Mouse (Mus musculus) hindbrain, embryonic 11.5 days (tissue): ENCODE measurements around the gene Zbtb42. TPM values are rescaled to one million over a fixed set of nuclear protein-coding genes. Genes with fewer than 3 reads are reported as not detected.

Experiments used
- ATAC-seq: fragments of 200-750 bp; cut with Nextera tagmentation; 2 replicates; pipeline ENCODE4 v1.8.0; 2017; ENCODE audit warnings: mild to moderate bottlenecking, moderate TSS enrichment, moderate library complexity; ENCODE audit not compliant: low FRiP score
- DNase-seq: peaks from one replicate; pipeline ENCODE4 v3.0.0-alpha.2; 2015; ENCODE audit warnings: low spot score
- H3K27ac ChIP-seq: fragments of 300-500 bp; sonication (generic); 2 replicates; pipeline ENCODE4 v1.5.1; 2014; ENCODE audit warnings: mild to moderate bottlenecking, low read depth, low read length
- H3K27me3 ChIP-seq: fragments of 300-500 bp; sonication (generic); 2 replicates; pipeline ENCODE4 v1.6.1; 2014; ENCODE audit warnings: mild to moderate bottlenecking, low read length, moderate library complexity, mixed read lengths; ENCODE audit not compliant: control insufficient read depth, insufficient read depth
- H3K36me3 ChIP-seq: fragments of 300-500 bp; sonication (generic); 2 replicates; pipeline ENCODE4 v1.6.1; 2014; ENCODE audit warnings: mild to moderate bottlenecking, low read length, moderate library complexity, mixed read lengths; ENCODE audit not compliant: control insufficient read depth, insufficient read depth
- H3K4me1 ChIP-seq: fragments of 300-500 bp; sonication (generic); replicated peaks from 2 replicates; pipeline ENCODE4 v1.6.1; 2014; ENCODE audit warnings: low read length, mixed read lengths; ENCODE audit not compliant: control insufficient read depth, insufficient read depth
- H3K4me2 ChIP-seq: fragments of 300-500 bp; sonication (generic); replicated peaks from 2 replicates; pipeline ENCODE4 v1.6.1; 2014; ENCODE audit warnings: mild to moderate bottlenecking, low read depth, low read length
- H3K4me3 ChIP-seq: fragments of 300-500 bp; sonication (generic); 2 replicates; pipeline ENCODE4 v1.5.1; 2014; ENCODE audit warnings: low read depth, low read length
- H3K9ac ChIP-seq: fragments of 300-500 bp; sonication (generic); 2 replicates; pipeline ENCODE4 v1.6.1; 2014; ENCODE audit warnings: low read depth, low read length
- H3K9me3 ChIP-seq: fragments of 300-500 bp; sonication (generic); 2 replicates; pipeline ENCODE4 v1.6.1; 2016; ENCODE audit warnings: low read length; ENCODE audit not compliant: control insufficient read depth
- WGBS: fragments of 180-500 bp; shearing (Covaris S2); extraction: QIAGEN DNeasy Blood & Tissue Kit; methylation state at CpG from one replicate; pipeline ENCODE4 v1.1.7; 2014; 5-methylcytosine and 5-hydroxymethylcytosine counted together
- polyA plus RNA-seq: library from polyadenylated mRNA; unstranded; fragments of >200 nt; fragmentation: Nextera tagmentation; extraction: Ambion mirVana; gene quantifications from 2 replicates; pipeline ENCODE4 v1.2.1, GENCODE M21; 2014

Gene Zbtb42
- polyA plus RNA-seq, 1 experiment from 2014 or later = 7.0 TPM

DNA sequence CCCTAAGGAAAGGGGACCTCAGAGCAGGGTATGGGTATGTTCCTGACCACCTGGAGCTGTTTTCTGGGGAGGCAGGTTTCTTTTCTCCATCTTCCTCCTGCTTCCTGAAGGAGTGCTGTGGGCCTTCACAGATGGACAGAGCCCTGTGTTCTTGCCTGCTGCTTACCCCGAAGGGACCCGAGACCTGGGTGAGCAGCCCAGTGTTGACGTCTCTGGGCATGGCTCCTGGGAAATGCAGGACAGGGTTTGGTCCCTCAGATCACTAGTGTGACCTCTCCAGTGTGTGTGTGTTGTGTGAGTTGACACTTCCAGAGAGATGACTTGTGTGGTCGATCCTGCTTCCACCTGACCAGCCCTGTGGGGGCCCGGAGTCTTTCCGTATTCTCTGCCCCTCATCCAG is 44.8 kb downstream of the Zbtb42 start:
- Histone ChIP-seq H3K9me3 (no peaks in the 10 kb centered on the region), H3K27ac (no peak overlapping the region), H3K36me3 (no peaks in the 10 kb centered on the region), H3K9ac (no peak overlapping the region), H3K4me2 (peak overlapping the region; percentile 99), H3K4me3 (no peak overlapping the region), H3K27me3 (peaks cover 19% of the 10 kb centered on the region), H3K4me1 (0 out of 2 replicates have a peak, but pooled peaks cover 3% of the 10 kb centered on the region)
- DNase-seq = no peak
- 84% methylated on average over 6 of the region's 6 CpGs for WGBS
- ATAC-seq = no peak

DNA sequence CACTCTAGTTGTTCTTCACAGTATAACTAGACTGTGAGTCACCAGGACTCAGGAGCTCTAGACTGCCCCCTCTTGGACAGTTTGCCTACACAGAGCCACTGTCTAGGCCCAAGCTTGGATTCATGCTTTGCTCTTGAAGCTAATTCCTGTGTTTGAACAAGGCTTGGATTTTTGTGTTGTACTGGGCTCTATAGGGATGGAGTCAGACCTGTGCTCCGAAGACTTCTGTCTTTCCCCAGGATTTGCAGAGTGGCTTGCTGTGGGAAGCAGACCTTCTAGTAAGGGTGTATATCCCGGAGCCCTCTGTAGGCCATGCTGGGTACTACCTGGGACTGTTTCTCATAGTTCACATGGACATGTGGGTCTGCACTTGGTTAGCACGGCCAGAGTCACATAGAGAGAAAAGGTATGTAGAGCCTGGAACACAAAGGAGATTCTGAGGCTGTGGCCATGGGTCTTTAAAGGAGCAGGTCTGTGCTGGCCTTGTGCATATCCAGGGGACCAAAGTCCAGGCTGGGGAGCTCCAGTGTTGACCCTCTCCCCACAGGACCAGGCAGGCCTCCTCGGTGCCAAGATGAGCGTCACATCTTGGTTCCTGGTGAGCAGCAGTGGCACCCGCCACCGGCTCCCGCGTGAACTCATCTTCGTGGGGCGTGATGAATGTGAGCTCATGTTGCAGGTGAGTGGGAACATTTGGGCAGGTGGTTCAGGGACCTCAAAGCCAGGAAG is 45.6 kb downstream of the Zbtb42 start:
- H3K4me1 ChIP-seq = 0 out of 2 replicates have a peak, but pooled peaks cover 3% of the 10 kb centered on the region
- 81% methylated on average over 11 of the region's 11 CpGs for WGBS
- H3K27me3 ChIP-seq = peaks cover 19% of the 10 kb centered on the region
- H3K9me3 ChIP-seq = no peaks in the 10 kb centered on the region
- H3K9ac ChIP-seq = no peak overlapping the region
- H3K27ac ChIP-seq = no peak overlapping the region
- H3K4me3 ChIP-seq = no peak overlapping the region
- no peak overlapping the region for H3K4me2 ChIP-seq
- no peaks in the 10 kb centered on the region for H3K36me3 ChIP-seq
- DNase-seq (peak; percentile 82), ATAC-seq (no peak)

DNA sequence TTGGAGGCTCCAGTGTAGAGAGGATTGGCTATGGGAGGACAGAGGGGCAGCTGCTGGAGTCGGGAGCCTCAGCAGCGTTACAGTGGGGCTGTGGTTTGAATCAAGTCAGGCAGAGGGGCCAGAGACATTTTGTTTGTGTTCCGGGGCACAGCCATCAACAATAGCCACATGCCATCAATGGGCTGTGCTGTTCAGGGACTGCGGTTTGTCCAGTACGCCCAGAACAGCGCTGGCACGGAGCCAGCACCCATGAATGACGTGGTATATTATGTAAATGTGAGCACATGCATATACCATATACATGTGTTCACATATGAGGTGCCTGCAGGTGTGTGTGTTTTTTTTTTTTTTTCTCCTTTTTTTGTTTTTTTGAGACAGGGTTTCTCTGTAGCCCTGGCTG is 49.2 kb downstream of the Zbtb42 start:
- H3K27ac ChIP-seq = no peak overlapping the region
- H3K9ac ChIP-seq = no peak overlapping the region
- H3K36me3 ChIP-seq = no peaks in the 10 kb centered on the region
- H3K4me2 ChIP-seq = no peak overlapping the region
- no peaks in the 10 kb centered on the region for H3K4me1 ChIP-seq
- DNase-seq (no peak), ATAC-seq (no peak)
- no peak overlapping the region for H3K4me3 ChIP-seq
- 80% methylated on average over 8 of the region's 8 CpGs for WGBS
- H3K27me3 ChIP-seq = peaks cover 7% of the 10 kb centered on the region
- H3K9me3 ChIP-seq = no peaks in the 10 kb centered on the region

DNA sequence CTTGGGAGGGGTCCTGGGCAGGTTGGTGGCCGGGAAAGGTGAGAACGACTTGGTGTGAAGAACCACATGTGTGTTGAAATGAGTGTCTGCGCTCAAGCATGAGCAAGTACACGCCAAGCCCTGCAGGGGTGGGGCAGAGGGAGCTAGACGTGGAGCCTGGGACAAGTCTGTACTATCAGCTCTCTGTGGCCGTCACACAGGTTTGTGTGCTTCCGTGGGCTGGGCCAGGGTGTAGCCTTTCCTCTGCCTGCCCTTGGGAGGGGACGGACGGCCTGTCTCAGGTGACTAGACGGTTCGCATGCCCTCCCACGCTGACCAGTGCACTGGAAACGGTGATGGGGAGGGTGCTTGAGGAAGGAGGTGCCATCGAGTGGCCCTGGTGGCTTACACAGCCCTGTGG is 52.2 kb downstream of the Zbtb42 start:
- ATAC-seq (no peak), DNase-seq (no peak)
- Histone ChIP-seq H3K9me3 (no peaks in the 10 kb centered on the region), H3K4me2 (no peak overlapping the region), H3K36me3 (no peaks in the 10 kb centered on the region), H3K4me1 (no peaks in the 10 kb centered on the region), H3K27me3 (no peaks in the 10 kb centered on the region), H3K27ac (no peak overlapping the region), H3K9ac (no peak overlapping the region), H3K4me3 (no peak overlapping the region)
- WGBS = 92% methylated on average over 14 of the region's 14 CpGs

Other genes with a start within 250 kb of the Zbtb42 start
- gene A530016L24Rik, start 189.4 kb upstream of the Zbtb42 start, polyA plus RNA-seq = not detected in 2 replicates
- 6.0 and 7.0 TPM in 2 replicates for gene Tmem179, start 162.1 kb upstream of the Zbtb42 start, polyA plus RNA-seq
- gene Inf2, start 90.0 kb upstream of the Zbtb42 start, polyA plus RNA-seq = 1.2 and 1.4 TPM in 2 replicates
- 2.1 and 2.6 TPM in 2 replicates for gene Adssl1, start 58.8 kb upstream of the Zbtb42 start, polyA plus RNA-seq
- 178 and 182 TPM in 2 replicates for gene Siva1, start 34.1 kb upstream of the Zbtb42 start, polyA plus RNA-seq
- 50.8 and 76.5 TPM in 2 replicates for gene Akt1, start 3.9 kb upstream of the Zbtb42 start, polyA plus RNA-seq
- 8.5 and 8.7 TPM in 2 replicates for gene Cep170b, start 41.6 kb downstream of the Zbtb42 start, polyA plus RNA-seq
- gene Pld4, start 81.8 kb downstream of the Zbtb42 start, polyA plus RNA-seq = 4.7 and 6.2 TPM in 2 replicates
- 0.21 and 0.29 TPM in 2 replicates for gene Ahnak2, start 123.8 kb downstream of the Zbtb42 start, polyA plus RNA-seq
- 15.4 and 15.9 TPM in 2 replicates for gene Clba1, start 130.1 kb downstream of the Zbtb42 start, polyA plus RNA-seq
- 146 and 151 TPM in 2 replicates for gene Cdca4, start 150.6 kb downstream of the Zbtb42 start, polyA plus RNA-seq
- not detected in 2 replicates for gene Gpr132, start 189.4 kb downstream of the Zbtb42 start, polyA plus RNA-seq